Mouse (Mus musculus): ENCODE results near the gene Snd1. TPM values are rescaled to one million over a fixed set of nuclear protein-coding genes. Genes with fewer than 3 reads are reported as not detected.

Snd1 gene
- polyA plus RNA-seq, 1 experiment from 2014 or later: 120 TPM

DNA sequence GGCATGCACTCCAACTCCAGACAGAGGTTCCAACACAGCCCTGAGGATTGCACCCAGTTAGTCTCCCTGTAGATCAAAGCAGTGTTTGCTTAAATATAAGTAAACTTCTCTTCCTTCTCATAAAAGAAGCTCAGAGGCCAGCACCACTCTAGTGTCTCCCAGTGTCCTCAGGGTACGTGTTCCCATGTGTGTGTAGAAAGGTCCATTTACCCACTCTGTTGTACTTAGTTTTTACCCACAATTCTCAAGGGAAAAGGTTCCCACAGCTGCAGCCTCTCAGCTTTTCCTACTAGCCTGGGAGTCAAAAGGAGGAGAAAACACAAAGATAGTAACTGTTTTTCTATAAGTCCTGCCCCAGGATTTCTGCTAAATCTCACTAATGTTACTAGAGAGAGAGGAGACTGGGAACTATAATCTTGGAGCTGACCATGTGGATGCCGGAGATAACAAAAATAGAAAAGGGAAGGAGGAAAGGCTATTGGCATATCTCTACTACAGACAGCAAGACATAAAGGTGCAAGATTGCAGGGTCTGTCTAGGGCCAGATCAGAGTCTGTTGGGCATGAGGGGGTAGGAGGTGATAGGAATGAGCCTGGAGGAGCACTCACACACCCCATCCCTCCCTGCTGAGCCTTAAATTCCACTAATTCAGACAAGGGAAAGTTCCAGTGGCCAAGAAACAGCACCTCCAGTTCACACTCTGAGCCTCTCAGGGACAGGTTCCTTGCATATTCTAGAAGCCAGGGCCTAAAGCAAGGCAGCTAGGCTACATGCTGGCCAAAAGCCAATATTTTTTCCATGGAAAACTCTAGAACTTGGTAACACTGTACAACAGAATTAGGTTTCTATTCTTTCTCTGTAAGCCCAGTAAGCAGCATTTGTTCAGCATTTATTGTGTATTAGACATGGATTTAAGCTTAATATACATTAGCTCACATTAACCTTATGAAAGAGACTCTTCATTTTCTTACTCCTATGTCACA lies 382.6 kb downstream of the Snd1 start:
- no peak for ATAC-seq (ENCODE audit: insufficient number of reproducible peaks, low FRiP score, low TSS enrichment, low read depth)
- Histone ChIP-seq H3K9ac (no peak overlapping the region), H3K4me3 (no peak overlapping the region), H3K9me3 (no peaks in the 10 kb centered on the region), H3K27me3 (no peaks in the 10 kb centered on the region), H3K4me2 (no peak overlapping the region), H3K4me1 (peaks cover 33% of the 10 kb centered on the region), H3K36me3 (0 out of 2 replicates have a peak, but pooled peaks cover under 1% of the 10 kb centered on the region), H3K27ac (no peak overlapping the region)
- 71% methylated on average over 2 of the region's 2 CpGs for WGBS

GRCm38 (mm10) chr6:28859094-28859493 lies 384.2 kb downstream of the Snd1 start:
- no peak overlapping the region for H3K27ac ChIP-seq
- WGBS: 88% methylated on average over 2 of the region's 2 CpGs
- no peak overlapping the region for H3K4me3 ChIP-seq
- no peaks in the 10 kb centered on the region for H3K27me3 ChIP-seq
- no peak for ATAC-seq (ENCODE audit: insufficient number of reproducible peaks, low FRiP score, low TSS enrichment, low read depth)
- H3K36me3 ChIP-seq: no peaks in the 10 kb centered on the region
- H3K4me1 ChIP-seq: peaks cover 19% of the 10 kb centered on the region
- no peaks in the 10 kb centered on the region for H3K9me3 ChIP-seq
- H3K9ac ChIP-seq: no peak overlapping the region
- H3K4me2 ChIP-seq: no peak overlapping the region

DNA sequence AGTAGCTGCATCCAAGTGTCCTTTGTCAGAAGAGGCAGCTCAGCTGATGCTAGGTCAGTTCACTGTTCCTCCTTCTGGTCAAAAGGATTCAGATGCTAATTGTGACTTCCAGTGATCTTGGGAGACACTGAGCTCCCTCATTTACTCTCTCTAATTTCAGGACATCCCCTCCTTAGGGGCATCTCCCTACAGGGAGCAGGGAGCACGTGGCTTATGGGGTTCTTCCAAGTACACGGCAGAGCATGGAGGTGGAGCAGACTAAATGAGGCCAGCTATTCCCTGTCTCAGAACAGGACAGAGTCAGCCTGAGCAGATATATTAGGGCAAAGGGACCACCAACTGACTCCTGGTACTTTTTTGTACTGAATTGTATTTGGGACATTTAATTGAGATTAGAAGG lies 385.5 kb downstream of the Snd1 start:
- no peak overlapping the region for H3K9ac ChIP-seq
- H3K4me3 ChIP-seq: no peak overlapping the region
- H3K9me3 ChIP-seq: no peaks in the 10 kb centered on the region
- no peak overlapping the region for H3K4me2 ChIP-seq
- H3K4me1 ChIP-seq: peaks cover 18% of the 10 kb centered on the region
- WGBS: 30% methylated on average over 2 of the region's 2 CpGs
- no peak overlapping the region for H3K27ac ChIP-seq
- H3K27me3 ChIP-seq: no peaks in the 10 kb centered on the region
- H3K36me3 ChIP-seq: no peaks in the 10 kb centered on the region
- ATAC-seq (ENCODE audit: insufficient number of reproducible peaks, low FRiP score, low TSS enrichment, low read depth): no peak

DNA sequence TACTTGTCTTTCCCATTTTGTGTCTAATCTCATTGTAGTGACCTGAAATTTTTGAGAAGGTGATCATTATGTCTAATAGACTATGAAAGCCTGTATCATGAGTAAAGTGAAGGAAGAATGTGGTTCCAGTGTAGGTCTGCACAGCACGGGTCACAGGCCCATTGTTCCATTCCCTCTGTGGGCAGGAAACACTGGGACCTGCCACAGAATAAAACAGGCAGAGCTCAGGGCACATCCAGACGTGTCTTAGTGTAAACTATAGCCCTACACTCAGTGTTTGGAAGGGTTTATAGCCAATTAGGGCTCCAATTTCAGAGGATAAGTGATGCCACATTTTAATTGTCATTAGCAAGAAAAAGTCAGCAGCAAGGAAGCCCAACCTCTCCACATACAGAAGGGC lies 386.0 kb downstream of the Snd1 start:
- Histone ChIP-seq H3K4me1 (peaks cover 16% of the 10 kb centered on the region), H3K4me3 (no peak overlapping the region), H3K9me3 (no peaks in the 10 kb centered on the region), H3K27ac (no peak overlapping the region), H3K4me2 (no peak overlapping the region), H3K27me3 (no peaks in the 10 kb centered on the region), H3K36me3 (no peaks in the 10 kb centered on the region), H3K9ac (no peak overlapping the region)
- no peak for ATAC-seq (ENCODE audit: insufficient number of reproducible peaks, low FRiP score, low TSS enrichment, low read depth)
- WGBS: 23% methylated on average over 2 of the region's 2 CpGs

GRCm38 (mm10) chr6:28862304-28862703 lies 387.4 kb downstream of the Snd1 start:
- Histone ChIP-seq H3K4me3 (no peak overlapping the region), H3K36me3 (no peaks in the 10 kb centered on the region), H3K4me1 (peaks cover 23% of the 10 kb centered on the region), H3K9ac (no peak overlapping the region), H3K27me3 (no peaks in the 10 kb centered on the region), H3K27ac (no peak overlapping the region), H3K4me2 (no peak overlapping the region), H3K9me3 (no peaks in the 10 kb centered on the region)
- ATAC-seq (ENCODE audit: insufficient number of reproducible peaks, low FRiP score, low TSS enrichment, low read depth): no peak
- WGBS: 72% methylated on average over 8 of the region's 8 CpGs

GRCm38 (mm10) chr6:28864684-28865083 lies 389.7 kb downstream of the Snd1 start:
- ATAC-seq (ENCODE audit: insufficient number of reproducible peaks, low FRiP score, low TSS enrichment, low read depth): no peak
- Histone ChIP-seq H3K9me3 (no peaks in the 10 kb centered on the region), H3K36me3 (no peaks in the 10 kb centered on the region), H3K4me1 (peaks cover 27% of the 10 kb centered on the region), H3K4me3 (no peak overlapping the region), H3K27ac (peak overlapping the region; percentile 69; the same call in 1 of the 2 replicates), H3K27me3 (no peaks in the 10 kb centered on the region), H3K4me2 (no peak overlapping the region), H3K9ac (no peak overlapping the region)
- WGBS: 20% methylated on average over 5 of the region's 5 CpGs

DNA sequence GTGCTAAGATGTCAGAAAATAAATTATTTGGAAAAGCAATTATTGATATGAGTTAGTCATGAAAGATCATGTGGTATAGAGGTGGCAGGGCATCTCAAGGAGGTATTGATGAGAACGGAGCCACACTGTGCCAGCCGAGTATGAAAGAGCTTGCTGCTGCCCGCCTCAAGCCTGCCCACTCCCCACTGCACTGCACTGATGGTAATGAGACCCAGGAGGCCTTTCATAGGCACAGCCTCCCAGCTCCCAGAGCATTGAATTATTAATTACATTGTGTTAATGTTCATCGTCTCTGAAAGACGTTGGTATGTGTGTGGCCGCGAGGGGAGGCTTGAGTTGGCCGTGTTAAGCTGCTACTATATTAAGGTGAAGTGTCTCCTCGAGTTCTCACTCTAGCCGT lies 390.2 kb downstream of the Snd1 start:
- Histone ChIP-seq H3K9me3 (no peaks in the 10 kb centered on the region), H3K9ac (no peak overlapping the region), H3K4me2 (no peak overlapping the region), H3K4me1 (peaks cover 27% of the 10 kb centered on the region), H3K4me3 (no peak overlapping the region), H3K27ac (0 out of 2 replicates have a peak overlapping the region, but pooled peaks have one; percentile 44), H3K27me3 (no peaks in the 10 kb centered on the region), H3K36me3 (no peaks in the 10 kb centered on the region)
- ATAC-seq (ENCODE audit: insufficient number of reproducible peaks, low FRiP score, low TSS enrichment, low read depth): no peak
- 70% methylated on average over 10 of the region's 10 CpGs for WGBS

GRCm38 (mm10) chr6:28866206-28866605 lies 391.3 kb downstream of the Snd1 start:
- no peak overlapping the region for H3K4me2 ChIP-seq
- no peaks in the 10 kb centered on the region for H3K27me3 ChIP-seq
- no peak for ATAC-seq (ENCODE audit: insufficient number of reproducible peaks, low FRiP score, low TSS enrichment, low read depth)
- H3K27ac ChIP-seq: no peak overlapping the region
- H3K4me3 ChIP-seq: no peak overlapping the region
- no peaks in the 10 kb centered on the region for H3K36me3 ChIP-seq
- WGBS: 92% methylated on average over 3 of the region's 3 CpGs
- H3K4me1 ChIP-seq: peaks cover 27% of the 10 kb centered on the region
- no peaks in the 10 kb centered on the region for H3K9me3 ChIP-seq
- no peak overlapping the region for H3K9ac ChIP-seq

DNA sequence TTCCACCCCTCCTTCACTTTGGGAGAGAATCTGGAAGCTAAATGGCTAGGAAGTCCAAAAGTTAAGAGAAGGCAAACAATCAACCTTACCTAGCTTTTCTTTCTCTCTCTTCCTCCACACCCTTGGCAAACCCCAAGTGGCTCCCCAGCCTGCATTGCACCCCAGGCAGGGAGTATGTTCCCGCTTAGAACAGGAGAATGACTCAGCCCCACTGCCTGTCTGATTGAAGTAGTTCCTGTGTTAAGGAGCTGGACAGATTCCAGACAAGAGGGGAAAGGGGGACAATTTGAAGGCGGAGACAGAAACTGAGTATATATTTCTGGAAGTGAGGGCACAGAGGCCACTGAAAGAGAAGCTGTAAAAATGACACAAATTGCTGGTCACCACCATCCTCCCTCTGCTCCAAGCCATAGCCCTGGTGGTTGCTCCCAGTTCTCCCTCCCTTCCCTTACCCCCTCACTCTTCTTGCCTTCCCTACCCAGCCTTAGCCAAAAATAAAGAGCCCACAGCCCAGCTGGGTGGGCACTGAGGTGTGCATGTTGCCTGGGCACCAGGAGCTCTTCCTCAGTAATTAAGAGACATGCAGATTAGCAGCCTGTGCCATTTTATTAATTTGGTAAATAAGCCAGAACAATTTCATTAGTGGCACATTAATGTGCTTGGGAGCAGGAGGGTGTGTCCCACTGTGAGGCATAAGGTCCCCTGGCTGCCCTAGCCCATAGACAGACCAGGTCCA lies 392.7 kb downstream of the Snd1 start:
- H3K4me3 ChIP-seq: no peak overlapping the region
- ATAC-seq (ENCODE audit: insufficient number of reproducible peaks, low FRiP score, low TSS enrichment, low read depth): no peak
- 16% methylated on average over 2 of the region's 2 CpGs for WGBS
- H3K4me2 ChIP-seq: no peak overlapping the region
- H3K9ac ChIP-seq: no peak overlapping the region
- H3K4me1 ChIP-seq: peaks cover 37% of the 10 kb centered on the region
- no peak overlapping the region for H3K27ac ChIP-seq
- H3K36me3 ChIP-seq: no peaks in the 10 kb centered on the region
- no peaks in the 10 kb centered on the region for H3K9me3 ChIP-seq
- H3K27me3 ChIP-seq: no peaks in the 10 kb centered on the region

GRCm38 (mm10) chr6:28871725-28872420 lies 396.9 kb downstream of the Snd1 start:
- Histone ChIP-seq H3K4me3 (no peak overlapping the region), H3K27me3 (no peaks in the 10 kb centered on the region), H3K4me2 (no peak overlapping the region), H3K36me3 (peaks cover 15% of the 10 kb centered on the region), H3K4me1 (peaks cover 37% of the 10 kb centered on the region), H3K9me3 (no peaks in the 10 kb centered on the region), H3K27ac (no peak overlapping the region), H3K9ac (no peak overlapping the region)
- no peak for ATAC-seq (ENCODE audit: insufficient number of reproducible peaks, low FRiP score, low TSS enrichment, low read depth)
- WGBS: 74% methylated on average over 5 of the region's 5 CpGs

- WGBS: 92% methylated on average over 3 of the region's 3 CpGs
- Histone ChIP-seq H3K4me3 (no peak overlapping the region), H3K9ac (no peak overlapping the region), H3K4me2 (no peak overlapping the region), H3K4me1 (peaks cover 36% of the 10 kb centered on the region), H3K36me3 (peaks cover 15% of the 10 kb centered on the region), H3K27me3 (no peaks in the 10 kb centered on the region), H3K27ac (no peak overlapping the region), H3K9me3 (no peaks in the 10 kb centered on the region)
- ATAC-seq (ENCODE audit: insufficient number of reproducible peaks, low FRiP score, low TSS enrichment, low read depth): no peak
Measured at GRCm38 (mm10) chr6:28872421-28872795, 397.5 kb downstream of the Snd1 start.

All from limb, embryonic 15.5 days (tissue).